Mouse (Mus musculus): ENCODE results near the gene Sec11a. TPM values are rescaled to one million over a fixed set of nuclear protein-coding genes. Genes with fewer than 3 reads are reported as not detected.
A peak's percentile ranks its signal among the peaks of the same experiment; 100 is the strongest.

Gene Sec11a
- polyA plus RNA-seq, 1 experiment from 2014 or later = 206 TPM

GRCm38 (mm10) chr7:80860227-80860626 lies 87.4 kb downstream of the Sec11a start:
- Histone ChIP-seq H3K4me3 (peak overlapping the region; percentile 86), H3K9me3 (no peaks in the 10 kb centered on the region), H3K4me1 (peaks cover 20% of the 10 kb centered on the region), H3K27ac (peak overlapping the region; percentile 98), H3K27me3 (ENCODE audit: insufficient read depth, poor library complexity, severe bottlenecking) (no peaks in the 10 kb centered on the region), H3K36me3 (peaks cover 23% of the 10 kb centered on the region)
- WGBS = 1% methylated on average over 13 of the region's 13 CpGs
- peak; percentile 88 for DNase-seq (ENCODE audit: low spot score)

- H3K27me3 ChIP-seq (ENCODE audit: insufficient read depth, poor library complexity, severe bottlenecking) = no peaks in the 10 kb centered on the region
- DNase-seq (ENCODE audit: low spot score) = peak; percentile 85
- WGBS = 26% methylated on average over 6 of the region's 6 CpGs
Measured at GRCm38 (mm10) chr7:80857181-80857580, 90.4 kb downstream of the Sec11a start.

GRCm38 (mm10) chr7:80855316-80855715 lies 92.3 kb downstream of the Sec11a start:
- H3K27ac ChIP-seq = no peak overlapping the region
- no peaks in the 10 kb centered on the region for H3K36me3 ChIP-seq
- no peaks in the 10 kb centered on the region for H3K27me3 ChIP-seq (ENCODE audit: insufficient read depth, poor library complexity, severe bottlenecking)
- H3K4me3 ChIP-seq = no peak overlapping the region
- H3K9me3 ChIP-seq = no peaks in the 10 kb centered on the region
- DNase-seq (ENCODE audit: low spot score) = no peak
- H3K4me1 ChIP-seq = peaks cover 5% of the 10 kb centered on the region; the same call in 1 of the 2 replicates

More at GRCm38 (mm10) chr7:80857181-80857580, 90.4 kb downstream of the Sec11a start:
- Histone ChIP-seq H3K4me1 (peaks cover 10% of the 10 kb centered on the region; the same call in 1 of the 2 replicates), H3K27ac (no peak overlapping the region), H3K4me3 (no peak overlapping the region), H3K36me3 (no peaks in the 10 kb centered on the region), H3K9me3 (no peaks in the 10 kb centered on the region)

Other genes with a start within 250 kb of the Sec11a start
- 37.7 and 39.5 TPM in 2 replicates for gene Iqgap1, start 121.8 kb downstream of the Sec11a start, polyA plus RNA-seq (2016; fragmentation: Nextera tagmentation; extraction: Ambion mirVana)
- 2.3 and 2.5 TPM in 2 replicates for gene Zscan2, start 86.9 kb downstream of the Sec11a start, polyA plus RNA-seq (2016; fragmentation: Nextera tagmentation; extraction: Ambion mirVana)
- gene Wdr73, start 46.5 kb downstream of the Sec11a start, polyA plus RNA-seq (2016; fragmentation: Nextera tagmentation; extraction: Ambion mirVana) = 27.1 and 39.6 TPM in 2 replicates
- gene Nmb, start 42.7 kb downstream of the Sec11a start, polyA plus RNA-seq (2016; fragmentation: Nextera tagmentation; extraction: Ambion mirVana) = 4.9 and 6.5 TPM in 2 replicates
- gene Zfp592, start 45.9 kb upstream of the Sec11a start, polyA plus RNA-seq (2016; fragmentation: Nextera tagmentation; extraction: Ambion mirVana) = 14.8 and 15.1 TPM in 2 replicates
- gene Alpk3, start 109.8 kb upstream of the Sec11a start, polyA plus RNA-seq (2016; fragmentation: Nextera tagmentation; extraction: Ambion mirVana) = 15.1 and 31.8 TPM in 2 replicates
- 0.09 and 0.17 TPM in 2 replicates for gene Slc28a1, start 167.0 kb upstream of the Sec11a start, polyA plus RNA-seq (2016; fragmentation: Nextera tagmentation; extraction: Ambion mirVana)